Mouse (Mus musculus) frontal cortex, postnatal 25 days (tissue): ENCODE measurements around the gene Tbc1d17.

Experiments used
- DNase-seq, 2 experiments: peaks; one replicate each; pipeline ENCODE4 v3.0.0; 2022; ENCODE audit warnings: low spot score in 2 of 2

Gene Tbc1d17

GRCm38 (mm10) chr7:44790066-44790465 lies 58.8 kb downstream of the Tbc1d17 start:
- DNase-seq, result no peak

- no peak for DNase-seq
These were observed 59.3 kb downstream of the Tbc1d17 start for GRCm38 (mm10) chr7:44789531-44789930.
